In genomic region chr9:31656676-31657075, GRCm38 (mm10) we compare ENCODE assay signal across 19 mouse cellular contexts.
DNase-seq lines count a peak whose midpoint lies in the region; ATAC-seq and TF ChIP-seq lines count a peak whose summit lies in the region.
"Had no signal": no experiment of that assay in that cellular context is flagged by ENCODE, and none has a peak within 500 bp of the region (broad histone marks: within the 10 kb centered on the region; RNA-seq: fewer than 3 reads in every experiment).

No protein-coding gene starts in this region.

- H3K4me1 ChIP-seq in lung, adult 2 months (ENCODE audit: control insufficient read depth, insufficient read depth, low read length), result no peaks in the 10 kb centered on the region
- H3K4me1 ChIP-seq: embryonic facial prominence, embryonic 15.5 days; forebrain, embryonic 15.5 days; heart, embryonic 12.5 days had no signal

- TF ChIP-seq POLR2A in lung, adult 2 months (IDR thresholded peaks at IDR 0.05; ENCODE audit: borderline replicate concordance, extremely low read depth, low read depth, low read length), result no peak

- peak; percentile 83 to 87 for DNase-seq in adrenal gland, adult (ENCODE audit: inconsistent age in 2 of 2, low spot score in 1 of 2)
- no peak for DNase-seq in adrenal gland, postnatal 4 days (ENCODE audit: low spot score in 2 of 2)
- DNase-seq in 416B (ENCODE audit: low read depth), result peak; percentile 9
- peak; percentile 69 for DNase-seq in adrenal gland, adult 8-10 months
- DNase-seq in adrenal gland, postnatal 36 days, result peak; percentile 69 to 76
- DNase-seq in lung, adult 2 months, result no peak
- no peak for DNase-seq in kidney, postnatal 25 days
- DNase-seq: cerebellum, adult 2 months; cerebellum, postnatal 14 days; embryo, embryonic 11 days; gastrocnemius, postnatal 14 days had no signal

- ATAC-seq in frontal cortex, adult (ENCODE audit: low TSS enrichment), result no peak
- ATAC-seq: forebrain, embryonic 15.5 days; hindbrain, embryonic 16.5 days; inflammation-experienced regulatory T-cells, adult 6 months; intestine, postnatal 0 days had no signal

- no peak overlapping the region for H3K4me3 ChIP-seq in lung, adult 2 months (replicated peaks; ENCODE audit: extremely low read depth, low read depth, low read length)
- H3K4me3 ChIP-seq: embryonic facial prominence, embryonic 15.5 days; erythroblast, embryonic 14.5 days; forebrain, embryonic 15.5 days; heart, embryonic 12.5 days had no signal

- 51% methylated on average over 11 of the region's 11 CpGs for WGBS in lung, adult 2 months

- no peak for TF ChIP-seq CTCF in lung, adult 2 months (IDR thresholded peaks at IDR 0.05; ENCODE audit: insufficient read depth, low read length)

Comparison
In these comparisons a context has a peak if more than half of its experiments do, and no peak if none do; other contexts are left out.
1. DNase-seq: peak in adrenal gland, adult (2 of 2), 416B (single experiment), adrenal gland, adult 8-10 months (single experiment) and adrenal gland, postnatal 36 days (2 of 2); none in adrenal gland, postnatal 4 days (0 of 2), lung, adult 2 months (single experiment) and kidney, postnatal 25 days (0 of 2).